Mouse (Mus musculus): Measurements from ENCODE around the gene Il11ra1. TPM values are rescaled to one million over a fixed set of nuclear protein-coding genes. Genes with fewer than 3 reads are reported as not detected.
A peak's percentile ranks its signal among the peaks of the same experiment; 100 is the strongest.

Gene Il11ra1
- polyA plus RNA-seq, 1 experiment from 2014 or later: 188 TPM

- Histone ChIP-seq H3K27me3 (replicated peaks; ENCODE audit: low read depth, poor library complexity, severe bottlenecking) (no peaks in the 10 kb centered on the region), H3K9me3 (no peaks in the 10 kb centered on the region), H3K4me3 (peak overlapping the region; percentile 89), H3K36me3 (replicated peaks) (peaks cover 58% of the 10 kb centered on the region), H3K27ac (replicated peaks) (no peak overlapping the region), H3K4me1 (peaks cover 50% of the 10 kb centered on the region)
- DNase-seq (ENCODE audit: low spot score): peak; percentile 68
- WGBS: 19% methylated on average over 8 of the region's 8 CpGs
Measured at GRCm38 (mm10) chr4:41714276-41714675, 14.5 kb downstream of the Il11ra1 start.

GRCm38 (mm10) chr4:41715082-41715481, 15.3 kb downstream of the Il11ra1 start:
- peaks cover 66% of the 10 kb centered on the region for H3K36me3 ChIP-seq (replicated peaks)

DNA sequence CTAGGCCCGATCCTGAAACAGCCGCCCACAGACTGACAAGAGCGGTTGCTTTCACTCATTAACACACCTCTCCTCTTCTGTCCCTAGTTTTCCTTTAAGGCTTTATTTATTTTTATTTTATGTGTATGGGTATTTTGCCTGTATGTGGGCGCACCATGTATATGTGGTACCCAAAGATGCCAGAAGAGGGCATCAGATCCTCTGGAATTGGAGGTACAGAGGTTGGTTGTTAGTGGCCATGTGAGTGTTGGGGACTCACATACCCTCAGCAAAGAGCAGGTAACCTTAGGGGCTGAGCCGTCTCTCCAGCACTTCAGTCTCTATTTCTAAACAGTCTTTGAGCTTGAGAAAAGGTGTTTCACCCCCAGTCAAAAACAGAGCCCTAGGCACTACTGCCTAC, 15.8 kb downstream of the Il11ra1 start:
- no peak for DNase-seq (ENCODE audit: low spot score)
- WGBS: 83% methylated on average over 5 of the region's 5 CpGs
- H3K36me3 ChIP-seq (replicated peaks): peaks cover 65% of the 10 kb centered on the region

More at GRCm38 (mm10) chr4:41715082-41715481, 15.3 kb downstream of the Il11ra1 start:
- WGBS: 79% methylated on average over 8 of the region's 8 CpGs
- no peak overlapping the region for H3K4me3 ChIP-seq
- H3K27ac ChIP-seq (replicated peaks): no peak overlapping the region
- no peaks in the 10 kb centered on the region for H3K27me3 ChIP-seq (replicated peaks; ENCODE audit: low read depth, poor library complexity, severe bottlenecking)
- H3K9me3 ChIP-seq: no peaks in the 10 kb centered on the region
- DNase-seq (ENCODE audit: low spot score): no peak
- H3K4me1 ChIP-seq: peaks cover 50% of the 10 kb centered on the region

DNA sequence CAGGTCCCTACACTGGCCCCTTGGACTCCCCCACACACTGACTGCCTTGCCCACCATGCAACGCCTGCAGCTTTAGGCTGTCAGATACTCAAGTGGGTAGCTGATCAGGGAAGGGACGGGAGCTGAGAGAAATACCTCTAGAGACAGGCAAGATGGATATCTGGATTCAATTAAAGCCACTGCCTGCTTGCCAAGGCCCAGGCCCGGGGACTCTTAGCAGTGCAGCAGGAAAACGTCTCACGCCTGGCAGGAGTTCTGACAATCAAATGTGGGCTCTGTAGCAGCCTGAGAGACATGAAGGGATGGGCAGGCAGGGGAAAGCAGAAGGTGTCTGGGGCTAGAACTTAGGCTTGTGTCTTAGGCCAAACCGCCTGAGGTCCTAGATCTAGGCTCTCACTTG, 17.0 kb downstream of the Il11ra1 start:
- Histone ChIP-seq H3K27me3 (replicated peaks; ENCODE audit: low read depth, poor library complexity, severe bottlenecking) (no peaks in the 10 kb centered on the region), H3K27ac (replicated peaks) (peak overlapping the region; percentile 44; the same call in 1 of the 2 replicates), H3K36me3 (replicated peaks) (peaks cover 53% of the 10 kb centered on the region), H3K4me1 (peaks cover 49% of the 10 kb centered on the region), H3K9me3 (no peaks in the 10 kb centered on the region), H3K4me3 (0 out of 2 replicates have a peak overlapping the region, but pooled peaks have one; percentile 5)
- WGBS: 45% methylated on average over 6 of the region's 6 CpGs
- peak; percentile 47 for DNase-seq (ENCODE audit: low spot score)

More for the DNA sequence above, 15.8 kb downstream of the Il11ra1 start:
- Histone ChIP-seq H3K9me3 (no peaks in the 10 kb centered on the region), H3K4me3 (no peak overlapping the region), H3K4me1 (peaks cover 51% of the 10 kb centered on the region), H3K27ac (replicated peaks) (no peak overlapping the region), H3K27me3 (replicated peaks; ENCODE audit: low read depth, poor library complexity, severe bottlenecking) (no peaks in the 10 kb centered on the region)

DNA sequence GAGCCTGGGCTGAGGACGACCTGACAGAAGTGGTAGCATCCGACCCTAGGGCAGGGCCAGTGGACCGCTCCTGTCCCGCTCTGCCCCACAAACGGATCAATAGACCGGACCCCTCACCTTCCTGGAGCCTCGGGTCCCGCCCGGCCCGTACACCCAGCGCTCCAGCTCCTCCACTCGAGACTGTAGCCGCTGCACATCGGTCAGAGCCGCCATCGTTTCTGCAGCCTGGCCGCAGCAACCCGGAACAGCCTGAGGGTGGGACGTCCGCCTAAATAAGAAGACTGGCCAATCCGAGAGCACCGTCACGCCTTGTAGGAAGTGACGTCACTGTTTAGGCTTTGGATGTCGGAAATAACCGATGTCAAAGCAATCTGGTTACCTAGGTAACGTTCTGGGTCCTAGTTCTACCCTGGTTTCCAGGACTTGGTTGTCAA, 23.1 kb downstream of the Il11ra1 start, which contains the start of gene Dctn3:
Gene Dctn3, minus strand, starts transcription at position 253 of the 434 bp plus-strand sequence.
- under 1% methylated on average over 27 of the region's 27 CpGs for WGBS
- peaks cover 46% of the 10 kb centered on the region for H3K27me3 ChIP-seq (replicated peaks; ENCODE audit: low read depth, poor library complexity, severe bottlenecking)
- H3K4me1 ChIP-seq: peaks cover 29% of the 10 kb centered on the region
- no peaks in the 10 kb centered on the region for H3K9me3 ChIP-seq
- H3K36me3 ChIP-seq (replicated peaks): peaks cover 22% of the 10 kb centered on the region
- peak; percentile 91 for DNase-seq (ENCODE audit: low spot score)
- peak within 1 kb of the TSS; percentile 94 for H3K4me3 ChIP-seq
- peak within 1 kb of the TSS; percentile 86 for H3K27ac ChIP-seq (replicated peaks)

GRCm38 (mm10) chr4:41726826-41727621, 27.2 kb downstream of the Il11ra1 start:
- DNase-seq (ENCODE audit: low spot score): no peak
- WGBS: 14% methylated on average over 20 of the region's 20 CpGs
- H3K4me1 ChIP-seq: peaks cover 30% of the 10 kb centered on the region

GRCm38 (mm10) chr4:41731052-41731765, 31.4 kb downstream of the Il11ra1 start, which contains the start of gene Arid3c:
Gene Arid3c (minus strand): TSS chr4:41731142.
- DNase-seq (ENCODE audit: low spot score): peak; percentile 65
- H3K4me3 ChIP-seq: peak within 1 kb of the TSS; percentile 59
- peaks cover 79% of the 10 kb centered on the region for H3K27me3 ChIP-seq (replicated peaks; ENCODE audit: low read depth, poor library complexity, severe bottlenecking)
- no peak within 1 kb of the TSS for H3K27ac ChIP-seq (replicated peaks)
- WGBS: 2% methylated on average over 50 of the region's 50 CpGs
- peaks cover 16% of the 10 kb centered on the region for H3K4me1 ChIP-seq
- no peaks in the 10 kb centered on the region for H3K36me3 ChIP-seq (replicated peaks)
- peaks cover 6% of the 10 kb centered on the region; the same call in 1 of the 2 replicates for H3K9me3 ChIP-seq

More at GRCm38 (mm10) chr4:41726826-41727621, 27.2 kb downstream of the Il11ra1 start:
- 0 out of 2 replicates have a peak overlapping the region, but pooled peaks have one; percentile 35 for H3K27ac ChIP-seq (replicated peaks)
- H3K36me3 ChIP-seq (replicated peaks): no peaks in the 10 kb centered on the region
- peak overlapping the region; percentile 30; the same call in 1 of the 2 replicates for H3K4me3 ChIP-seq
- H3K27me3 ChIP-seq (replicated peaks; ENCODE audit: low read depth, poor library complexity, severe bottlenecking): peaks cover 86% of the 10 kb centered on the region
- H3K9me3 ChIP-seq: no peaks in the 10 kb centered on the region

GRCm38 (mm10) chr4:41737602-41738255, 37.9 kb downstream of the Il11ra1 start:
- Histone ChIP-seq H3K9me3 (peaks cover 6% of the 10 kb centered on the region; the same call in 1 of the 2 replicates), H3K4me1 (peaks cover 22% of the 10 kb centered on the region), H3K4me3 (no peak overlapping the region), H3K27ac (replicated peaks) (no peak overlapping the region), H3K27me3 (replicated peaks; ENCODE audit: low read depth, poor library complexity, severe bottlenecking) (peaks cover 14% of the 10 kb centered on the region), H3K36me3 (replicated peaks) (peaks cover 21% of the 10 kb centered on the region)
- DNase-seq (ENCODE audit: low spot score): peak; percentile 72
- WGBS: 58% methylated on average over 8 of the region's 8 CpGs

- no peak overlapping the region for H3K4me3 ChIP-seq
- peaks cover 22% of the 10 kb centered on the region for H3K4me1 ChIP-seq
- H3K9me3 ChIP-seq: peaks cover 6% of the 10 kb centered on the region; the same call in 1 of the 2 replicates
- H3K27me3 ChIP-seq (replicated peaks; ENCODE audit: low read depth, poor library complexity, severe bottlenecking): peaks cover 9% of the 10 kb centered on the region
- 85% methylated on average over 1 of the region's 1 CpGs for WGBS
- H3K27ac ChIP-seq (replicated peaks): no peak overlapping the region
- peaks cover 21% of the 10 kb centered on the region for H3K36me3 ChIP-seq (replicated peaks)
- no peak for DNase-seq (ENCODE audit: low spot score)
Measured at GRCm38 (mm10) chr4:41738256-41738603, 38.4 kb downstream of the Il11ra1 start.

GRCm38 (mm10) chr4:41739260-41739659, 39.5 kb downstream of the Il11ra1 start:
- Histone ChIP-seq H3K27ac (replicated peaks) (no peak overlapping the region), H3K9me3 (peaks cover 6% of the 10 kb centered on the region; the same call in 1 of the 2 replicates), H3K4me1 (peaks cover 22% of the 10 kb centered on the region), H3K4me3 (peak overlapping the region; percentile 75; the same call in 1 of the 2 replicates), H3K27me3 (replicated peaks; ENCODE audit: low read depth, poor library complexity, severe bottlenecking) (no peaks in the 10 kb centered on the region; the same call in 1 of the 2 replicates), H3K36me3 (replicated peaks) (peaks cover 21% of the 10 kb centered on the region)
- no peak for DNase-seq (ENCODE audit: low spot score)
- WGBS: 95% methylated on average over 13 of the region's 13 CpGs

DNA sequence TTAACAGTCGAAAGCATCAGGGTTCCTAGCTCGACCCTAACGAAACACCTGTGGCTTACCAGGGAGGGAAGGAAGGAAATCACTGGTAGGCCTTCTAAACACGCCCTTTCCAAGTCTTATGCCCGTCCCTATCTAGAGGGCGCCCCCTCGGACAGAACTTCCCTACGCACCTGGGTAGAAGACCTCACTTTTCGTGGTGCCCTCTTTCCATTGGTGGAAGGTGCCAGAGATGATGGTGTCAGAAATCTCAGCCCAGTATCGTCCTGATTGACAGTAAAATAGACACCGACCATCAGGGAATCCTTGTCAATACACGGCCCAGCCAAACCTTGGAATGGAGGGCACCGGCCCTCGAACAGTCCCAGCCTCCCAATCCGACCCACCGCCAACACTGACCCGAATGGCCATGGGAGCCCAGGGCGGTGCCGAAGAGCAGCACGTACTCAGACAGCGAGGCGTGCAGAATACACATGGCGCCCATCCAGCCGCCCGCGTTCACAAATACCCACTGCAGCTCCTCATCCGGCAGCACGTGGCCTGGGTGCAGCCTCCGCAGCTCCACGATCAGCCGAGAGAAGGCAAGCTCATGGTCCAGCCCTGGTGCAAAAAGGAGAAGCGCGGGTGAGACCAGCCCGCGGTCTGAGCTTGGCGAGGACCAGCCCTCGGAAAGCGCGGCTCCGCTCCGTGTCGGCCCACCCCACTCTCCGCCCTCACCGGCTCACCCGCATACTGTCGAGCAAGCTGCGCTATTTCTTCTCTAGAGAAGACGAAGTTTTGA, 40.8 kb downstream of the Il11ra1 start:
- Histone ChIP-seq H3K9me3 (peaks cover 2% of the 10 kb centered on the region; the same call in 1 of the 2 replicates), H3K4me1 (peaks cover 22% of the 10 kb centered on the region), H3K4me3 (peak overlapping the region; percentile 75), H3K36me3 (replicated peaks) (peaks cover 21% of the 10 kb centered on the region), H3K27ac (replicated peaks) (peak overlapping the region; percentile 86), H3K27me3 (replicated peaks; ENCODE audit: low read depth, poor library complexity, severe bottlenecking) (no peaks in the 10 kb centered on the region)
- 1% methylated on average over 48 of the region's 48 CpGs for WGBS
- DNase-seq (ENCODE audit: low spot score): no peak
